Mouse (Mus musculus) brown adipose tissue, adult 24 weeks (tissue): ENCODE results near the gene Slc25a19. TPM values are rescaled to one million over a fixed set of nuclear protein-coding genes. Genes with fewer than 3 reads are reported as not detected.

Experiments
- polyA plus RNA-seq: library from polyadenylated mRNA; stranded (reverse); fragments of >200 nt; gene quantifications from 2 replicates; pipeline ENCODE4 v1.2.4, GENCODE M21; 2012; ENCODE audit not compliant: missing spikeins, insufficient read depth, insufficient read length

Gene Slc25a19
- polyA plus RNA-seq, 1 experiment, result 392 TPM

Other genes starting within 250 kb of the Slc25a19 start
- 1.9 and 2.1 TPM in 2 replicates for gene Cdr2l, start 246.4 kb downstream of the Slc25a19 start, polyA plus RNA-seq
- 129 and 138 TPM in 2 replicates for gene Mrpl58, start 224.5 kb downstream of the Slc25a19 start, polyA plus RNA-seq
- gene Atp5h, start 208.3 kb downstream of the Slc25a19 start, polyA plus RNA-seq, result 2,910 and 3,016 TPM in 2 replicates
- gene Kctd2, start 208.2 kb downstream of the Slc25a19 start, polyA plus RNA-seq, result 35.3 and 41.1 TPM in 2 replicates
- 0.87 and 2.3 TPM in 2 replicates for gene Trim80, start 187.8 kb downstream of the Slc25a19 start, polyA plus RNA-seq
- not detected in 2 replicates for gene Slc16a5, start 165.8 kb downstream of the Slc25a19 start, polyA plus RNA-seq
- gene Armc7, start 152.6 kb downstream of the Slc25a19 start, polyA plus RNA-seq, result 4.1 TPM in 2 replicates
- 19.1 and 20.9 TPM in 2 replicates for gene Nt5c, start 136.4 kb downstream of the Slc25a19 start, polyA plus RNA-seq
- gene Jpt1, start 113.9 kb downstream of the Slc25a19 start, polyA plus RNA-seq, result 21.2 and 21.5 TPM in 2 replicates
- gene Sumo2, start 92.0 kb downstream of the Slc25a19 start, polyA plus RNA-seq, result 310 and 336 TPM in 2 replicates
- 12.4 and 15.7 TPM in 2 replicates for gene Nup85, start 63.9 kb downstream of the Slc25a19 start, polyA plus RNA-seq
- 106 and 138 TPM in 2 replicates for gene Mrps7, start 24.4 kb downstream of the Slc25a19 start, polyA plus RNA-seq
- gene Gga3, start 24.2 kb downstream of the Slc25a19 start, polyA plus RNA-seq, result 4.2 and 6.5 TPM in 2 replicates
- 120 and 127 TPM in 2 replicates for gene Mif4gd, start 15.3 kb downstream of the Slc25a19 start, polyA plus RNA-seq
- gene Grb2, start 80.3 kb upstream of the Slc25a19 start, polyA plus RNA-seq, result 29.1 and 32.4 TPM in 2 replicates
- 18.0 and 23.0 TPM in 2 replicates for gene Tmem94, start 137.1 kb upstream of the Slc25a19 start, polyA plus RNA-seq
- 8.8 and 10.4 TPM in 2 replicates for gene Caskin2, start 185.3 kb upstream of the Slc25a19 start, polyA plus RNA-seq
- 6.1 and 6.8 TPM in 2 replicates for gene Tsen54, start 186.4 kb upstream of the Slc25a19 start, polyA plus RNA-seq
- 4.0 and 5.5 TPM in 2 replicates for gene Llgl2, start 195.8 kb upstream of the Slc25a19 start, polyA plus RNA-seq
- not detected in 2 replicates for gene Myo15b, start 230.1 kb upstream of the Slc25a19 start, polyA plus RNA-seq